Mouse (Mus musculus): ENCODE measurements around the gene Ltbr.

Gene Ltbr

DNA sequence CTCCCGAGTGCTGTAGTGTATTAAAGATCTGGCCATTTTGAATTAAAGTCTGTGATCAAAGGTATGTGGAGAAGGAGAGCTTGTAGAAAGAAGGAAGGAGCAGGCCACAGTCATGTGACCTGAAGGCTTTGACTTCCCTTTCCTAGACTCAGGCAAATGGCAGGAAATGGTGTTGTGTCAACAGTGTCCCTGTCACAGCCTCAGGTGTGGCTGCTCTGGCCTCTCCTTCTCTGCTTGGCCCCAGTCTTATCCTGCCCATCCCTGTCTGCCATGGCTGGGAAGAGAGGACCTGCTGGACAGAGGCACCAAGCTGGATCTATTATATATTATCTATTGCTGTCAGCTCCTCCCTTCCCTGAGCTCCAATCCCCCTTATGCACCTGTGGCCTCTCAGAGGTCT, 31.9 kb upstream of the Ltbr start:
- no peak for DNase-seq (ENCODE audit: low read depth, low spot score)

- DNase-seq (ENCODE audit: low read depth, low spot score) = no peak
Observed at GRCm38 (mm10) chr6:125344866-125345265, 31.2 kb upstream of the Ltbr start.

- no peak for DNase-seq (ENCODE audit: low read depth, low spot score)
Observed at GRCm38 (mm10) chr6:125344084-125344483, 30.4 kb upstream of the Ltbr start.

DNA sequence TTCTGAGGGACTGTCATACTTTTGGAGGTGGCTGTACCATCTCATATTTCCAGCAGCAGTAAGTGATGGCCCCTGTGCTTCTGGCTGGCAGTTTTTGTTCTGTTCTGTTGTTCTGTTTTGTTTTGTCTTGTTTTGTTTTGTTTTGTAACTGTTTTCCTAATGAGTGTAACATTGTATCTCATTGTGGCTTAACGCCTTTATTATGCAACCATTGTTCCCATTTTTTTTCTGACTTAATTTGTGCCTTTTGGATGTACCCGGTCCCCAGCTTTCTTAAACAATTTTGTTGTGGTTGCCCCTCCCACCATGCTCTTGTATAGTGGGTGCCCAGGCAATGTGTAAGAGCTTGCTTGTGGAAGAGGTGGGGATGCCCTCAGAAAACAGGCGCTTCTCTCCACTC, 28.5 kb upstream of the Ltbr start:
- DNase-seq (ENCODE audit: low read depth, low spot score) = no peak

DNA sequence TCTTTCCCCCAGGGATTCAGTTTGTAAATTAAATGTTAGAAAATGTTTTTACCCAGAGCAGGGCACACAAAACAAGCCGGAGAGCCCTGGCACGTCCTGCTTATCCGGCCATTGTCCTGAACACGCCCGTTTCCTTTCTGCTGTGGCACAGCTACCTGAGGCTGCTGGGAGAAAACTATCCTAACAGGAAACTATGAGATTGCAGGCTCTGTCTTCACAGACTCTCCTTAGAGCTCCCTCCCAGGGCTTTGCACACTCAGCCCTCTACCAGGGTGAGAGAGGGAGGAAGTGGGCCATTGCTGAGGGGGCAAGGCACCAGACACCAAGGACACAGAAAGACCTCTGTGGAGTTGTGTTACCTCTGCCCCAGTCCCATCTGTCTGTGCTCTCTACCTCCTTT, 26.6 kb upstream of the Ltbr start:
- no peak for DNase-seq (ENCODE audit: low read depth, low spot score)

DNA sequence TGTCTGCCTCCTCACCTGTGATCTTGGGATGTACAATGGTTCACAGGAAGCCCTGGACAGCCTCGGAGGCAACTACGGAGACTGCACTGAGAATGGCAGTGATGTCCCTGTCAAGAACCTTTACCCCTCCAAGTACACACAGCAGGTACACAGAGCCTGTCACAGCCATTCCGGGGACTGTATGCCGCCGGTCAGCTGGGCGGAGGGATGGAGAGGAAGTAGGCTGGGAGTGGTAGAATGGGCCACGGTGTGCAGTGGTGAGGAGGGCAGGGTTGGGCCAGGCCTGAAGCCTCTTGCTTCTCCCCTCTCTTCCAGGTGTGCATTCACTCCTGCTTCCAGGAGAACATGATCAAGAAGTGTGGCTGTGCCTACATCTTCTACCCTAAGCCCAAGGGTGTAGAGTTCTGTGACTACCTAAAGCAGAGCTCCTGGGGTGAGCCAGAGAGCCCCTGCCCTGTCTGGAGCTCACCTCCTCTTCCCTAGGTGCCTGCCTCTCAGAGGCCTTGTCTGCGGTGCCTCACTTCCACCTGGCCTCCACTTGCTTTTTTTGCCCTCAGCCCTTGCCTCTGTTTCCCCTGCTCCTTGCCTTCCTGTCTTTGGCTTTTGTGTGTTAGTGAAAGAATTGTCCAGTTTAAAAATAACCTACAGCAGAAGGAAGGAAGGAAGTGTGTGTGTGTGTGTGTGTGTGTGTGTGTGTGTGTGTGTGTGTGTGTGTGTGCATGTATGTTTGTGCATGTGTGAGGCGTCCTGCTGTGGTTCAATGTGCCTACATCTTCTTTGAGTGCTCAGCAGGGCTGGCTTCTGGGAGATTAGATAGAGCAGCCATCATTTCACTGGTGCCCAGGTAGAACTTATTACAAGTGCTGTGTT, 25.3 kb upstream of the Ltbr start:
- no peak for DNase-seq (ENCODE audit: low read depth, low spot score)

GRCm38 (mm10) chr6:125334356-125334755, 20.7 kb upstream of the Ltbr start:
- DNase-seq (ENCODE audit: low read depth, low spot score) = no peak

- no peak for DNase-seq (ENCODE audit: low read depth, low spot score)
Observed at GRCm38 (mm10) chr6:125333112-125333899, 19.6 kb upstream of the Ltbr start.

- peak; percentile 87 for DNase-seq (ENCODE audit: low read depth, low spot score)
Observed at GRCm38 (mm10) chr6:125330626-125331326, 17.1 kb upstream of the Ltbr start.

- DNase-seq (ENCODE audit: low read depth, low spot score) = no peak
Observed at GRCm38 (mm10) chr6:125328243-125328642, 14.6 kb upstream of the Ltbr start.

- no peak for DNase-seq (ENCODE audit: low read depth, low spot score)
Observed at GRCm38 (mm10) chr6:125325337-125325736, 11.7 kb upstream of the Ltbr start.

DNA sequence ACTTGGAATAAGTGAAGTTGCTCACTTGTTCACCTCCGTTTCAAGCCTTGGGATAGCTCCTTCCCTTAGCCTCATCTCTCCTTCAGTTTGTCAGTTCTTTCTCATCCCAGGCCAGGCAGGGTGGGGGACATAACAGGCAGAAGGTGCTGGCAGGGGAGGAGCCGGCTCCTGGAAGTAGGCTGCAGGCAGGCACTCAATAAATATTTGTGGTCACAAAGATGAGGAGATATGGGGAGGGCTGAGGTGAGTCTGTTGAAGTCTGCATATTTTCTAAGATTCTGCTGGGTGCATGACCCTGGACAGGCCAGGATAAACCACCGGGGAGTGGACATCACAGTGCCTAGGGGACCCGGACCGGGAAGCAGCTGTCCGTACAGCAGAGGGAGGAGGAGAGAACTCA, 9.9 kb upstream of the Ltbr start:
- no peak for DNase-seq (ENCODE audit: low read depth, low spot score)

GRCm38 (mm10) chr6:125322794-125323193, 9.1 kb upstream of the Ltbr start:
- DNase-seq (ENCODE audit: low read depth, low spot score) = no peak

DNA sequence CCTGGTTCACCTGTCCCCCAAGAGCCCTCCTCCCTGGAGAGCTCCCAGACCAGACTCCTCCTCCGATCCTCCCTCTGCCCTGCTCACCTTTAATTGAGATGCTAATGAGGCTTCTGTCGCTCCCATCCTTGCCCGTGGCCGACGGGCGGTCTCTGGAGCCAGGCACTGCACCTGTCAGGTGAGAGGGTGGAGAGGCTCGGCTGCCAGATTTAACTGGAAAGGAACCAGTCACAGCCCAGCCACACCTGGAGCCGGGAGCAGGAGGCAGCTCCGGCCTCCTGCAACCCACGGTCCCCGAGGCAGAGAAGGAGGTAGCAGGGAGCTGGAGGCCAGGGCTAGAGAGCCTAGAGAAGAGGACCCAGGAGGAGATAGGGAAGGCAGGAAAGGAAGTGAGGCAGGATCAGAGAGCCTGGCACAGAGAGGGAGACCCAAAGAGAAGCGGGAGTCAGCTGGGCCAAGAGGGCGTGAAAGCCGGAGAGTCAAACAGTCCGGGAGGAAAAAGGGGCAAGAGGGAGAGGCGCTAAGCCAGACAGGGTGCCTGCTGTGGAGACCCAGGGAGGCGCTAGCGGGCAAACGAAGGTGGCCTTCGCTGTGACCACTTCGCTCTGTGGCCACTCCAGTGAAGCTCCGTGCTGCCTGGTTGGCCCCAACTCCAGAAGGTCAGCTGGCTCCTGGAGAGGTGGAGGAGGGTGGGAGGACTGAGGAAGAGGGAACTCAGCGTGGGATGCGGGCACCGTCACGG, 7.6 kb upstream of the Ltbr start:
- DNase-seq (ENCODE audit: low read depth, low spot score) = no peak

- no peak for DNase-seq (ENCODE audit: low read depth, low spot score)
Observed at GRCm38 (mm10) chr6:125320323-125320722, 6.6 kb upstream of the Ltbr start, which contains the start of gene Scnn1a. TSS of gene Scnn1a (plus strand) at chr6:125320659.

DNA sequence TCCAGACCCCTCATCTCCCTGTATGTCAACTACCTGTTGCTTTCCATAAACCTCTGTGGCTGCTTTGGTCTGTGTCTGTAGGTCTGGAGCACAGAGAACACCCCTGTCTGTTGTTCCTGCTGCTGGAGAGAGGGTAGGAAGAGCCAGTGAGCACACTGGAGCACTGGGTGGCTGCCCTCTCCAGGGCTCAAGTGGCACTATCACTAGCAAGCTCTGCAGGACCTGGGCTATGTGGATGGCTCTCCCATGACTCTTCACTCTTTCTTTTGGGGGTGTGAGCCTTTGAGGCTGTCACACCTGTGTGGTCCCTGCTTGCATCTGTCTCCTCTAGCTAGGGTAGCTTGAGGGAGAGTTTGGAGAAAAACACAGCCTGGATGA, 6.2 kb upstream of the Ltbr start:
- DNase-seq (ENCODE audit: low read depth, low spot score) = no peak

DNA sequence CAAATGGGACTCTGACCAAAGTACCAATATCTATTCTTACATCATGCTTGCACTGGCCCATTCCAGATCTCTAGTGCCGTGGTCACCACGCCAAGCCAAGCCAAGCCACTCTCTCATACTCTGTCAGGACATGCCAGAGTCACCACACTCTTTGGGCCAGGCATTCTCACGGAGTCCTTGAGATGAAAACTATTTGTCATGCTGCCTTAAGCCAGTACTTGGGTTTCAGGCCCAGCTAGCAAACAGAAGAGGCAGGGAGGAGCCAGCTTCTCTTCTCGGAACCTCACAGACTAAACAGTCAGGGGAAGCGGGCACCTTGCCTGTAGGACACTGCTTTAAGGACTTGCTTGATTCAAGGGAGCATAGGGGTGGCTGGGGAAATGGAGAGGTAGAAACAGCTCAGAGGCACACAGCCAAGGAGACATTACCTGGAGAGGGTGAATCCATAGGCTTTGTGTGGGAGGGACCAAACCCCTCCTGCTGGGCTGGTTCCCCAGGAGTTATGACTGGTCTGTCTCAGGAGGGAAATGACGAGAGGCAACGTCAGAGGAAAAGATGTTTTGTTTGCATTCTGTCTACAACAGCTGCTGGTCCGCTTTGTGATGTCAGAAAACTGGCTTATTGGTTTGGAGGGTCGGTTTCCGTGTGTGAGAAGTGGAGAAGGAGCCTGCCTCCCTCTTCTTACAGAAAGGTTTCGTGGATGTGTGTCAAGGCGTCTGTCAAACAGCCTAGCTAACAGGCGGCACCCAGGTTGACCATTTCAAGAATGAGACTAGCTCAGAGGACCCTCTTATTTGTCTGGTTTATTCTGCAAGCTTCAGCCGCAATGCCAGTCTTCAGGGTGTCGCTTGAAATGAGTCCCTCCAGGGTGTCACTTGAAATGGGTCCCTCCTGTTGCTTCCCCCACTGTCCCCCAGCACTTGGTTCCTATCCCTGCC, 5.6 kb upstream of the Ltbr start:
- no peak for DNase-seq (ENCODE audit: low read depth, low spot score)

DNA sequence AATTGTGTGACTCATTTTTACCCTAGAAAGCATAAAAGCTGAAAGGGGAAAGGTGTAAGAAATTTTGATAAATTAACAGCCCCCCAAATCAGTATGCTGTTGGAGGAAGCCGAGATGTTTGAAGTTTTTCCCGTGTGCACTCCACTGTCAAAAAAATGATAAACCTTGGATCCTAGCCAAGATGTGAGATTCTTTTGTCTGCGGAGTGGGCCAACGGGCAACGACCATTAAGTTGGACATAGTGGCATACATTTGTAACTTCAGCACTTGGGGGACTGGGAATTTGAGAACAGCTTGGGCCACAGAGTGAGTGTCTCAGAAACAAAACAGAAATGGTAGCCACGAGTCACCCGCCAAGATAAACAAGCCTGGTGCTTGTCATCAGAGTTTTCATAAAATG, 3.4 kb upstream of the Ltbr start:
- DNase-seq (ENCODE audit: low read depth, low spot score) = no peak

GRCm38 (mm10) chr6:125314746-125315145, 1.1 kb upstream of the Ltbr start:
- no peak for DNase-seq (ENCODE audit: low read depth, low spot score)

DNA sequence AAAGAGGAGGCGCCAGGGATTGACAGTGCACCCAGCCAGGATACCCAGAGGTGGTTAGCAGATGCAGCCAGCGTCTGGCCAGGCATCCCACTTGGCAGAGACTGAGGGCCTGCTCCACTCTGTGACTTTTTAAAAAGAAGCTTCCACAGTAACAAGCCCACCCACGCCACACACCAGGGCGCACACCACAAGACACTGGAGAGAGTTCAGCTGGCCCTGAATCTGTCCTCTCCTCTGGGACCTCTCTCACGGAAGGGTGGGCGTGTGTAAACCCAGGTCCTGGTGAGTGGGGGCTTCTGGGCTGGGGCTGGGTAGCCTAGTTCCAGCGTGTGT, 512 bp upstream of the Ltbr start:
- DNase-seq (ENCODE audit: low read depth, low spot score) = no peak

All from mesoderm, embryonic 11.5 days (tissue).